16 mouse cellular contexts compared by ENCODE assay signal in genomic region chr10:120395550-120395949, GRCm38 (mm10).
"Had no signal": no experiment of that assay in that cellular context is flagged by ENCODE, and none has a peak within 500 bp of the region (broad histone marks: within the 10 kb centered on the region; RNA-seq: fewer than 3 reads in every experiment).

No protein-coding gene starts in this region.

- H3K4me3 ChIP-seq: limb, embryonic 12.5 days; limb, embryonic 15.5 days; megakaryocyte, embryonic 14.5 days; midbrain, embryonic 10.5 days had no signal

- H3K9ac ChIP-seq: limb, embryonic 12.5 days; limb, embryonic 15.5 days; liver, embryonic 14.5 days; liver, postnatal 0 days; lung, embryonic 14.5 days had no signal

- H3K9me3 ChIP-seq: limb, embryonic 12.5 days; limb, embryonic 15.5 days; megakaryocyte, embryonic 14.5 days; midbrain, embryonic 10.5 days had no signal

- ATAC-seq: liver, postnatal 0 days; lung, postnatal 0 days had no signal

- H3K4me2 ChIP-seq: limb, embryonic 12.5 days; limb, embryonic 15.5 days; liver, embryonic 11.5 days; lung, embryonic 14.5 days had no signal

- H3K36me3 ChIP-seq: limb, embryonic 12.5 days; limb, embryonic 15.5 days had no signal

- H3K27ac ChIP-seq: limb, embryonic 12.5 days; limb, embryonic 15.5 days; liver, embryonic 14.5 days; midbrain, embryonic 10.5 days had no signal

- DNase-seq: kidney, postnatal 10 days; kidney, postnatal 36 days; layer of hippocampus, postnatal 36 days; left cerebral cortex, postnatal 4 days; liver, postnatal 0 days; lung, embryonic 14.5 days; midbrain, embryonic 14.5 days; thymus, adult 18-20 months; thymus, postnatal 36 days had no signal

- H3K27me3 ChIP-seq: limb, embryonic 12.5 days; limb, embryonic 15.5 days; megakaryocyte, embryonic 14.5 days had no signal
